Mouse (Mus musculus): Measurements from ENCODE around the gene Slco2a1. TPM values are rescaled to one million over a fixed set of nuclear protein-coding genes. Genes with fewer than 3 reads are reported as not detected.
A peak's percentile ranks its signal among the peaks of the same experiment; 100 is the strongest.

The Slco2a1 gene
- polyA plus RNA-seq, 1 experiment from 2014 or later: 4.0 TPM

- no peaks in the 10 kb centered on the region for H3K9me3 ChIP-seq (ENCODE audit: control insufficient read depth, low read length)
- H3K4me3 ChIP-seq (ENCODE audit: low read length): no peak overlapping the region
- no peak overlapping the region for H3K4me2 ChIP-seq (replicated peaks; ENCODE audit: low read depth, low read length)
- H3K36me3 ChIP-seq (ENCODE audit: control insufficient read depth, insufficient read depth, low read length): no peaks in the 10 kb centered on the region
- ATAC-seq (ENCODE audit: low FRiP score, low TSS enrichment): no peak
- H3K9ac ChIP-seq (ENCODE audit: low read depth, low read length): no peak overlapping the region
- H3K27me3 ChIP-seq (ENCODE audit: control insufficient read depth, insufficient read depth, low read length): peaks cover 12% of the 10 kb centered on the region
- no peaks in the 10 kb centered on the region for H3K4me1 ChIP-seq (ENCODE audit: control insufficient read depth, insufficient read depth, low read length)
- 82% methylated on average over 5 of the region's 5 CpGs for WGBS
- H3K27ac ChIP-seq (ENCODE audit: low read depth, low read length): no peak overlapping the region
Measured at GRCm38 (mm10) chr9:103118651-103119275, 130.3 kb downstream of the Slco2a1 start.

GRCm38 (mm10) chr9:103119781-103120180 is 131.3 kb downstream of the Slco2a1 start:
- H3K4me2 ChIP-seq (replicated peaks; ENCODE audit: low read depth, low read length): no peak overlapping the region
- no peak overlapping the region for H3K9ac ChIP-seq (ENCODE audit: low read depth, low read length)
- no peak overlapping the region for H3K27ac ChIP-seq (ENCODE audit: low read depth, low read length)
- ATAC-seq (ENCODE audit: low FRiP score, low TSS enrichment): no peak
- no peaks in the 10 kb centered on the region for H3K4me1 ChIP-seq (ENCODE audit: control insufficient read depth, insufficient read depth, low read length)
- 89% methylated on average over 9 of the region's 9 CpGs for WGBS
- H3K27me3 ChIP-seq (ENCODE audit: control insufficient read depth, insufficient read depth, low read length): peaks cover 3% of the 10 kb centered on the region; the same call in 1 of the 2 replicates
- no peaks in the 10 kb centered on the region for H3K36me3 ChIP-seq (ENCODE audit: control insufficient read depth, insufficient read depth, low read length)
- H3K4me3 ChIP-seq (ENCODE audit: low read length): no peak overlapping the region
- no peaks in the 10 kb centered on the region for H3K9me3 ChIP-seq (ENCODE audit: control insufficient read depth, low read length)

GRCm38 (mm10) chr9:103120231-103120630 is 131.7 kb downstream of the Slco2a1 start:
- 66% methylated on average over 2 of the region's 2 CpGs for WGBS
- no peak overlapping the region for H3K27ac ChIP-seq (ENCODE audit: low read depth, low read length)
- H3K4me3 ChIP-seq (ENCODE audit: low read length): no peak overlapping the region
- no peak overlapping the region for H3K4me2 ChIP-seq (replicated peaks; ENCODE audit: low read depth, low read length)
- H3K27me3 ChIP-seq (ENCODE audit: control insufficient read depth, insufficient read depth, low read length): no peaks in the 10 kb centered on the region
- no peaks in the 10 kb centered on the region for H3K36me3 ChIP-seq (ENCODE audit: control insufficient read depth, insufficient read depth, low read length)
- H3K9me3 ChIP-seq (ENCODE audit: control insufficient read depth, low read length): no peaks in the 10 kb centered on the region
- ATAC-seq (ENCODE audit: low FRiP score, low TSS enrichment): no peak
- H3K9ac ChIP-seq (ENCODE audit: low read depth, low read length): no peak overlapping the region
- H3K4me1 ChIP-seq (ENCODE audit: control insufficient read depth, insufficient read depth, low read length): no peaks in the 10 kb centered on the region

- no peaks in the 10 kb centered on the region for H3K27me3 ChIP-seq (ENCODE audit: control insufficient read depth, insufficient read depth, low read length)
- no peaks in the 10 kb centered on the region for H3K36me3 ChIP-seq (ENCODE audit: control insufficient read depth, insufficient read depth, low read length)
- H3K4me2 ChIP-seq (replicated peaks; ENCODE audit: low read depth, low read length): no peak overlapping the region
- H3K9me3 ChIP-seq (ENCODE audit: control insufficient read depth, low read length): no peaks in the 10 kb centered on the region
- no peak overlapping the region for H3K9ac ChIP-seq (ENCODE audit: low read depth, low read length)
- H3K27ac ChIP-seq (ENCODE audit: low read depth, low read length): no peak overlapping the region
- H3K4me3 ChIP-seq (ENCODE audit: low read length): no peak overlapping the region
- 81% methylated on average over 7 of the region's 7 CpGs for WGBS
- ATAC-seq (ENCODE audit: low FRiP score, low TSS enrichment): no peak
- H3K4me1 ChIP-seq (ENCODE audit: control insufficient read depth, insufficient read depth, low read length): no peaks in the 10 kb centered on the region
Measured at GRCm38 (mm10) chr9:103121546-103121945, 133.0 kb downstream of the Slco2a1 start.

- Histone ChIP-seq H3K9me3 (ENCODE audit: control insufficient read depth, low read length) (no peaks in the 10 kb centered on the region), H3K9ac (ENCODE audit: low read depth, low read length) (no peak overlapping the region), H3K36me3 (ENCODE audit: control insufficient read depth, insufficient read depth, low read length) (no peaks in the 10 kb centered on the region), H3K4me1 (ENCODE audit: control insufficient read depth, insufficient read depth, low read length) (no peaks in the 10 kb centered on the region), H3K4me2 (replicated peaks; ENCODE audit: low read depth, low read length) (no peak overlapping the region), H3K27ac (ENCODE audit: low read depth, low read length) (no peak overlapping the region), H3K4me3 (ENCODE audit: low read length) (no peak overlapping the region), H3K27me3 (ENCODE audit: control insufficient read depth, insufficient read depth, low read length) (no peaks in the 10 kb centered on the region)
- 94% methylated on average over 4 of the region's 4 CpGs for WGBS
- ATAC-seq (ENCODE audit: low FRiP score, low TSS enrichment): no peak
Measured at GRCm38 (mm10) chr9:103124746-103125145, 136.2 kb downstream of the Slco2a1 start.

GRCm38 (mm10) chr9:103133493-103134124 is 145.1 kb downstream of the Slco2a1 start:
- 46% methylated on average over 6 of the region's 6 CpGs for WGBS
- Histone ChIP-seq H3K4me1 (ENCODE audit: control insufficient read depth, insufficient read depth, low read length) (no peaks in the 10 kb centered on the region), H3K36me3 (ENCODE audit: control insufficient read depth, insufficient read depth, low read length) (no peaks in the 10 kb centered on the region), H3K9ac (ENCODE audit: low read depth, low read length) (no peak overlapping the region), H3K9me3 (ENCODE audit: control insufficient read depth, low read length) (no peaks in the 10 kb centered on the region), H3K27me3 (ENCODE audit: control insufficient read depth, insufficient read depth, low read length) (no peaks in the 10 kb centered on the region), H3K4me3 (ENCODE audit: low read length) (no peak overlapping the region), H3K27ac (ENCODE audit: low read depth, low read length) (no peak overlapping the region), H3K4me2 (replicated peaks; ENCODE audit: low read depth, low read length) (no peak overlapping the region)
- no peak for ATAC-seq (ENCODE audit: low FRiP score, low TSS enrichment)

- 37% methylated on average over 9 of the region's 9 CpGs for WGBS
Measured at GRCm38 (mm10) chr9:103134450-103135030, 146.0 kb downstream of the Slco2a1 start.

GRCm38 (mm10) chr9:103139481-103139880 is 151.0 kb downstream of the Slco2a1 start:
- H3K4me2 ChIP-seq (replicated peaks; ENCODE audit: low read depth, low read length): no peak overlapping the region
- no peaks in the 10 kb centered on the region for H3K27me3 ChIP-seq (ENCODE audit: control insufficient read depth, insufficient read depth, low read length)
- 43% methylated on average over 6 of the region's 6 CpGs for WGBS
- H3K9ac ChIP-seq (ENCODE audit: low read depth, low read length): no peak overlapping the region
- no peaks in the 10 kb centered on the region for H3K9me3 ChIP-seq (ENCODE audit: control insufficient read depth, low read length)
- no peaks in the 10 kb centered on the region for H3K4me1 ChIP-seq (ENCODE audit: control insufficient read depth, insufficient read depth, low read length)
- no peak overlapping the region for H3K4me3 ChIP-seq (ENCODE audit: low read length)
- ATAC-seq (ENCODE audit: low FRiP score, low TSS enrichment): no peak
- H3K27ac ChIP-seq (ENCODE audit: low read depth, low read length): no peak overlapping the region
- no peaks in the 10 kb centered on the region for H3K36me3 ChIP-seq (ENCODE audit: control insufficient read depth, insufficient read depth, low read length)

More at GRCm38 (mm10) chr9:103134450-103135030, 146.0 kb downstream of the Slco2a1 start:
- Histone ChIP-seq H3K27me3 (ENCODE audit: control insufficient read depth, insufficient read depth, low read length) (no peaks in the 10 kb centered on the region), H3K9me3 (ENCODE audit: control insufficient read depth, low read length) (no peaks in the 10 kb centered on the region), H3K27ac (ENCODE audit: low read depth, low read length) (no peak overlapping the region), H3K9ac (ENCODE audit: low read depth, low read length) (no peak overlapping the region), H3K4me3 (ENCODE audit: low read length) (no peak overlapping the region), H3K4me1 (ENCODE audit: control insufficient read depth, insufficient read depth, low read length) (no peaks in the 10 kb centered on the region), H3K4me2 (replicated peaks; ENCODE audit: low read depth, low read length) (no peak overlapping the region), H3K36me3 (ENCODE audit: control insufficient read depth, insufficient read depth, low read length) (no peaks in the 10 kb centered on the region)
- peak; percentile 40; the same call in 1 of the 2 replicates for ATAC-seq (ENCODE audit: low FRiP score, low TSS enrichment)

GRCm38 (mm10) chr9:103140384-103140783 is 151.9 kb downstream of the Slco2a1 start:
- no peak for ATAC-seq (ENCODE audit: low FRiP score, low TSS enrichment)
- 78% methylated on average over 6 of the region's 6 CpGs for WGBS
- H3K9me3 ChIP-seq (ENCODE audit: control insufficient read depth, low read length): no peaks in the 10 kb centered on the region
- H3K36me3 ChIP-seq (ENCODE audit: control insufficient read depth, insufficient read depth, low read length): no peaks in the 10 kb centered on the region
- H3K27me3 ChIP-seq (ENCODE audit: control insufficient read depth, insufficient read depth, low read length): no peaks in the 10 kb centered on the region
- no peak overlapping the region for H3K9ac ChIP-seq (ENCODE audit: low read depth, low read length)
- no peak overlapping the region for H3K27ac ChIP-seq (ENCODE audit: low read depth, low read length)
- no peaks in the 10 kb centered on the region for H3K4me1 ChIP-seq (ENCODE audit: control insufficient read depth, insufficient read depth, low read length)
- no peak overlapping the region for H3K4me2 ChIP-seq (replicated peaks; ENCODE audit: low read depth, low read length)
- no peak overlapping the region for H3K4me3 ChIP-seq (ENCODE audit: low read length)

All from kidney, embryonic 14.5 days (tissue).